Mouse (Mus musculus) CH12.LX (cell line): Measurements from ENCODE around the gene Olfr1368. TPM values are rescaled to one million over a fixed set of nuclear protein-coding genes. Genes with fewer than 3 reads are reported as not detected.

ENCODE experiments used
- DNase-seq: peaks from one replicate; pipeline ENCODE4 v3.0.0-alpha.2; 2013; ENCODE audit errors: extremely low read depth
- H3K27ac ChIP-seq: 2 replicates; pipeline ENCODE4 v1.5.1; 2012; ENCODE audit warnings: low read depth, mild to moderate bottlenecking, control low read depth, moderate library complexity; ENCODE audit not compliant: insufficient read depth
- H3K27me3 ChIP-seq: replicated peaks from 2 replicates; pipeline ENCODE3; 2012; ENCODE audit warnings: inconsistent platforms
- H3K36me3 ChIP-seq, 2 experiments: replicated peaks in 1 of 2; 2 replicates each; pipeline versions ENCODE3 to v1.6.1; 2012; ENCODE audit warnings: inconsistent platforms in 1 of 2, low read length in 1 of 2, mild to moderate bottlenecking in 1 of 2, mixed read lengths in 1 of 2, moderate library complexity in 1 of 2; ENCODE audit not compliant: control insufficient read depth in 1 of 2, insufficient read depth in 1 of 2
- H3K4me1 ChIP-seq, 2 experiments: 2 replicates each; pipeline ENCODE4 v1.6.1; 2012; ENCODE audit warnings: inconsistent platforms in 1 of 2, moderate library complexity in 1 of 2; ENCODE audit not compliant: insufficient read depth in 2 of 2, control insufficient read depth in 1 of 2
- H3K4me2 ChIP-seq: 2 replicates; pipeline ENCODE4 v1.6.1; 2012; ENCODE audit warnings: low read depth, mild to moderate bottlenecking, control low read depth; ENCODE audit not compliant: poor library complexity, insufficient read depth, severe bottlenecking
- H3K4me3 ChIP-seq, 3 experiments: fragments of 150-350 bp in 1 of 3; sonication (generic) in 1 of 3; replicated peaks in 1 of 3; 2 replicates each; pipeline versions ENCODE3 to v1.5.1; 2011 to 2012; ENCODE audit warnings: low read depth in 2 of 3, low read length in 2 of 3, mild to moderate bottlenecking in 2 of 3, moderate library complexity in 2 of 3, control low read depth in 1 of 3, improper control_type of control experiment in 1 of 3, inconsistent platforms in 1 of 3, mixed read lengths in 1 of 3; ENCODE audit not compliant: poor library complexity in 1 of 3
- H3K79me2 ChIP-seq: replicated peaks from 2 replicates; pipeline ENCODE4 v1.6.1; 2012; ENCODE audit warnings: mild to moderate bottlenecking, moderate library complexity; ENCODE audit not compliant: control insufficient read depth, poor library complexity, insufficient read depth, severe bottlenecking; ENCODE audit errors: extremely low read depth
- H3K9ac ChIP-seq: 2 replicates; pipeline ENCODE4 v1.6.1; 2012; ENCODE audit warnings: low read depth, mild to moderate bottlenecking, control low read depth, moderate library complexity; ENCODE audit not compliant: insufficient read depth
- H3K9me3 ChIP-seq: replicated peaks from 2 replicates; pipeline ENCODE3; 2012; ENCODE audit warnings: low read length, inconsistent platforms, mixed read lengths
- BHLHE40 ChIP-seq: IDR thresholded peaks from 2 replicates; pipeline ENCODE4 v1.6.1; 2011; ENCODE audit warnings: mild to moderate bottlenecking, low read depth, low read length, improper control_type of control experiment
- CHD1 ChIP-seq: IDR thresholded peaks from 2 replicates; pipeline ENCODE4 v1.6.1; 2012; ENCODE audit warnings: low read depth, low read length, improper control_type of control experiment, inconsistent platforms
- CHD2 ChIP-seq: IDR thresholded peaks from 2 replicates; pipeline ENCODE4 v1.6.1; 2011; ENCODE audit warnings: low read length, improper control_type of control experiment
- CTCF ChIP-seq, 2 experiments: IDR thresholded peaks in 1 of 2; conservative IDR thresholded peaks in 1 of 2; 2 replicates each; pipeline ENCODE4 v1.5.1; 2011 to 2012; ENCODE audit warnings: low read depth in 2 of 2, low read length in 2 of 2, improper control_type of control experiment in 1 of 2, inconsistent platforms in 1 of 2, mild to moderate bottlenecking in 1 of 2, moderate library complexity in 1 of 2
- E2F4 ChIP-seq: IDR thresholded peaks from 2 replicates; pipeline ENCODE4 v1.6.1; 2011; ENCODE audit warnings: low read depth, low read length, improper control_type of control experiment; ENCODE audit not compliant: insufficient replicate concordance
- ELF1 ChIP-seq: IDR thresholded peaks from 2 replicates; pipeline ENCODE4 v1.6.1; 2014; ENCODE audit warnings: low read depth, mild to moderate bottlenecking, inconsistent platforms, low read length, improper control_type of control experiment
- ETS1 ChIP-seq: conservative IDR thresholded peaks from 2 replicates; pipeline ENCODE4 v1.6.1; 2012; ENCODE audit warnings: low read depth, mild to moderate bottlenecking, inconsistent platforms, low read length, improper control_type of control experiment, moderate library complexity
- MAFK ChIP-seq: IDR thresholded peaks from 2 replicates; pipeline ENCODE4 v1.6.1; 2011; ENCODE audit warnings: low read length, improper control_type of control experiment; ENCODE audit not compliant: insufficient replicate concordance
- MAX ChIP-seq: IDR thresholded peaks from 2 replicates; pipeline ENCODE4 v1.6.1; 2011; ENCODE audit warnings: low read length, improper control_type of control experiment
- MEF2A ChIP-seq: IDR thresholded peaks from 2 replicates; pipeline ENCODE4 v1.6.1; 2014; ENCODE audit warnings: low read depth, mild to moderate bottlenecking, inconsistent platforms, low read length, improper control_type of control experiment, borderline replicate concordance
- NELFE ChIP-seq: IDR thresholded peaks from 2 replicates; pipeline ENCODE4 v1.6.1; 2011; ENCODE audit warnings: low read depth, low read length, improper control_type of control experiment
- NRF1 ChIP-seq: IDR thresholded peaks from 2 replicates; pipeline ENCODE4 v1.6.1; 2014; ENCODE audit warnings: low read depth, mild to moderate bottlenecking, inconsistent platforms, low read length, improper control_type of control experiment, moderate library complexity
- POLR2A ChIP-seq: IDR thresholded peaks from 2 replicates; pipeline ENCODE4 v1.6.1; 2011; ENCODE audit warnings: low read depth, mild to moderate bottlenecking, improper control_type of control experiment, low read length
- SIN3A ChIP-seq: IDR thresholded peaks from 2 replicates; pipeline ENCODE4 v1.6.1; 2012; ENCODE audit warnings: low read length, improper control_type of control experiment, inconsistent platforms
- TCF12 ChIP-seq: IDR thresholded peaks from 2 replicates; pipeline ENCODE4 v1.6.1; 2014; ENCODE audit warnings: low read depth, mild to moderate bottlenecking, inconsistent platforms, low read length, improper control_type of control experiment
- USF1 ChIP-seq: IDR thresholded peaks from 2 replicates; pipeline ENCODE4 v1.6.1; 2014; ENCODE audit warnings: low read depth, mild to moderate bottlenecking, inconsistent platforms, low read length, improper control_type of control experiment
- ZNF384 ChIP-seq: IDR thresholded peaks from 2 replicates; pipeline ENCODE4 v1.6.1; 2012; ENCODE audit warnings: low read depth, low read length, improper control_type of control experiment, inconsistent platforms
- dilution Hi-C: fragments of 300-500 bp; cut with MboI; formaldehyde crosslinking; loops from 2 replicates; pipeline ENCODE4 v1.14.3; 2020; ENCODE audit warnings: low sequenced_read_pairs; ENCODE audit not compliant: extremely low pct_unique_long_range_greater_than_20kb, extremely low pct_ligation_motif_present
- in situ Hi-C: fragments of 300-500 bp; cut with MboI; formaldehyde crosslinking; loops from 3 replicates; pipeline ENCODE4 v1.14.3; 2019; ENCODE audit warnings: low sequenced_read_pairs, low pct_ligation_motif_present, low pct_unique_long_range_greater_than_20kb, mixed read lengths
- polyA plus RNA-seq: library from polyadenylated mRNA; unstranded; fragments of >175 nt; gene quantifications from 2 replicates; pipeline ENCODE4 v1.2.1, GENCODE M21; 2012; ENCODE audit warnings: low read depth; ENCODE audit not compliant: insufficient read length
- total RNA-seq, 2 experiments: library from RNA; depleted of rRNA; stranded (reverse); fragments of 300-350 nt in 1 of 2; fragments of >200 nt in 1 of 2; gene quantifications; 2 replicates each; pipeline ENCODE4 v1.2.3; 2012 to 2014

Olfr1368 gene
- total and polyA plus RNA-seq, 3 experiments = not detected

GRCm38 (mm10) chr13:21160041-21160511 is 14.4 kb upstream of the Olfr1368 start:
- no peak overlapping the region for H3K27ac ChIP-seq
- no peaks in the 10 kb centered on the region for H3K9me3 ChIP-seq
- no peaks in the 10 kb centered on the region for H3K79me2 ChIP-seq
- H3K36me3 ChIP-seq = no peaks in the 10 kb centered on the region
- H3K4me1 ChIP-seq = peaks cover 0 to 3% of the 10 kb centered on the region in 2 experiments; a peak in 2 of 4 replicates
- H3K4me3 ChIP-seq = peak overlapping the region; percentile 65 to 67 (median 67)
- in situ Hi-C loops = loop anchor here (5.0 to 25.0 kb wide), 4 partner anchors 167 to 1048 kb away; no protein-coding TSS in a partner anchor
- dilution Hi-C loops = no loop called here
- peak overlapping the region; percentile 100 for H3K4me2 ChIP-seq
- no peak for DNase-seq
- H3K9ac ChIP-seq = peak overlapping the region; percentile 68
- peaks cover 22% of the 10 kb centered on the region for H3K27me3 ChIP-seq
- TF ChIP-seq NRF1 (no peak), ETS1 (no peak), MAX (no peak), TCF12 (no peak), MEF2A (no peak), CTCF (conservative IDR thresholded peaks at IDR 0.05 in 1 of 2, IDR thresholded peaks at IDR 0.05 in 1 of 2; ENCODE audit: low read depth in 2 of 2, low read length in 2 of 2) (no peak), E2F4 (no peak), CHD1 (no peak), ZNF384 (no peak), ELF1 (no peak), NELFE (no peak), POLR2A (no peak), USF1 (no peak), BHLHE40 (no peak), SIN3A (no peak), MAFK (no peak), CHD2 (no peak)

- Histone ChIP-seq H3K4me1 (peaks cover 0 to 3% of the 10 kb centered on the region in 2 experiments; a peak in 2 of 4 replicates), H3K4me2 (peak overlapping the region; percentile 100), H3K9me3 (no peaks in the 10 kb centered on the region), H3K27me3 (peaks cover 18% of the 10 kb centered on the region), H3K9ac (peak overlapping the region; percentile 68), H3K79me2 (no peaks in the 10 kb centered on the region), H3K36me3 (no peaks in the 10 kb centered on the region), H3K4me3 (peak overlapping the region; percentile 65 to 67 (median 67)), H3K27ac (no peak overlapping the region)
- TF ChIP-seq CHD1 (0 out of 2 replicates have a peak, but pooled peaks have one; percentile 54), SIN3A (0 out of 2 replicates have a peak, but pooled peaks have one; percentile 4), CTCF (conservative IDR thresholded peaks at IDR 0.05 in 1 of 2, IDR thresholded peaks at IDR 0.05 in 1 of 2; ENCODE audit: low read depth in 2 of 2, low read length in 2 of 2) (no peak)
- dilution Hi-C loops (no loop called here), in situ Hi-C loops (loop anchor here (25.0 kb wide), 3 partner anchors 222 to 1047 kb away; no protein-coding TSS in a partner anchor)
- no peak for DNase-seq
Measured at GRCm38 (mm10) chr13:21159475-21159819, 13.8 kb upstream of the Olfr1368 start.
